Mouse (Mus musculus) megakaryocyte, embryonic 14.5 days (primary cell): ENCODE results near the gene Tnip3. TPM values are rescaled to one million over a fixed set of nuclear protein-coding genes. Genes with fewer than 3 reads are reported as not detected.
A peak's percentile ranks its signal among the peaks of the same experiment; 100 is the strongest.

Experiments
- H3K27me3 ChIP-seq: replicated peaks from 2 replicates; pipeline ENCODE3; 2012; ENCODE audit warnings: inconsistent platforms
- H3K36me3 ChIP-seq: replicated peaks from 2 replicates; pipeline ENCODE3; 2012; ENCODE audit warnings: low read length, inconsistent platforms, mixed read lengths
- H3K4me1 ChIP-seq: 2 replicates; pipeline ENCODE4 v1.6.1; 2012; ENCODE audit warnings: inconsistent platforms
- H3K4me3 ChIP-seq: replicated peaks from 2 replicates; pipeline ENCODE3; 2012; ENCODE audit warnings: moderate library complexity, mild to moderate bottlenecking, inconsistent platforms
- H3K9me3 ChIP-seq: 2 replicates; pipeline ENCODE4 v1.6.1; 2012; ENCODE audit warnings: inconsistent platforms
- FLI1 ChIP-seq: IDR thresholded peaks from 2 replicates; pipeline ENCODE4 v1.6.1; 2012; ENCODE audit warnings: low read length, inconsistent platforms, mixed read lengths
- GATA1 ChIP-seq: IDR thresholded peaks from 3 replicates; pipeline ENCODE4 v1.6.1; 2012; ENCODE audit warnings: mixed read lengths, low read length, inconsistent platforms, borderline replicate concordance
- polyA plus RNA-seq: library from polyadenylated mRNA; stranded (reverse); fragments of >175 nt; gene quantifications from 2 replicates; pipeline ENCODE4 v1.2.3, GENCODE M21; 2012; ENCODE audit warnings: low replicate concordance; ENCODE audit not compliant: insufficient read depth

Gene Tnip3
- 0.20 TPM in 1 of 2 replicates, not detected in the other for polyA plus RNA-seq

GRCm38 (mm10) chr6:65525192-65525591 lies at the start of gene Tnip3:
Tnip3 (plus strand) TSS chr6:65525313.
- Histone ChIP-seq H3K9me3 (no peaks in the 10 kb centered on the region), H3K4me1 (peaks cover 21% of the 10 kb centered on the region; the same call in 1 of the 2 replicates), H3K4me3 (no peak within 1 kb of the TSS), H3K36me3 (no peaks in the 10 kb centered on the region), H3K27me3 (no peaks in the 10 kb centered on the region)
- TF ChIP-seq GATA1 (no peak), FLI1 (no peak)

DNA sequence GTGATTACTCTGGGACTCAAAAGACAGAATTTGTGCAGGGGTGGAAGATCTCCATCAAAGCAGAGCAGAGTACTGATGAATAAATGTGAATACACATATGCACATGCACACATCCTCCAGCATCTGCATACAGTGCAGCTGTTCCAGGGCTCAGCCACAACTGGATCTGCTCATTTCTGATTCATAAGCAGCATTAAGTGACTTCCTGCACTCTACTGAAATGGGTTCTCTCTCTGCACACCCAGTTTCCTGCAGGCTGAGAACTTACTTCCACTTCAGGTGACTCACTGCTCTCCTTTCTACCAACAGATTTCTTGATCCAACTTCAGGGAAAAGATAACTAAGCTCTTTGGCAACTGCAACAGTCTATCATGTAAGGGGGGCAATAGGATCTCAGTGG lies 26.3 kb upstream of the Tnip3 start:
- Histone ChIP-seq H3K27me3 (no peaks in the 10 kb centered on the region), H3K4me3 (no peak overlapping the region), H3K36me3 (no peaks in the 10 kb centered on the region), H3K9me3 (no peaks in the 10 kb centered on the region), H3K4me1 (no peaks in the 10 kb centered on the region)
- TF ChIP-seq FLI1 (no peak), GATA1 (no peak)

DNA sequence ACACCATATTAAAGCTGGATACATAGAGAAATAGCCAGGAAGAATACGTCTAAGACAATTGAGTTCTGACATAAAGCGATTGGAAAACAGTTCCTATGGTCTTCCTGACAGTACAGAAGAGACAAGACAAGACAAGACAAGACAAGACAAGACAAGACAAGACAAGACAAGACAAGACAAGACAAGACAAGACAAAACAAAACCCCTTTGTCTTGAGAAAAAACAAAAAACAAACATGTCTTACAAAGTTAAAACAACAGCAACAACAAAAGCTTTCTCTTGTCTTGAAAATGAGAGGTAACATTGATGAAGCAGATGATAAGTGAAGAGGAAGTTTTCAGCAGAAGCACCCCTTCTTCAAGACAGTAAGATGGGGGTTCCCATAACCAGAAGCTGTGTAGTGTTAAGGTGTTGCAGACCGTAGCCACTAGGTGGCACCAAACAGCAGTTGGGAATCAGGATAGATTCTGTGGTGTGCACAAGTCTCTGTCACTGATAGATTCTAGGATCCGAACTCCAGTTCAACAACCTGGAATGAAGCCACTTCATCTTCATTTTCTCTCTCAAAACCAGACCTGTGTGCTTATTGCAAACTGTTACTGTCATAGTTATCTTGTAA lies 15.0 kb upstream of the Tnip3 start:
- Histone ChIP-seq H3K4me1 (peaks cover 11% of the 10 kb centered on the region), H3K36me3 (no peaks in the 10 kb centered on the region), H3K27me3 (peaks cover 2% of the 10 kb centered on the region), H3K9me3 (no peaks in the 10 kb centered on the region), H3K4me3 (no peak overlapping the region)
- TF ChIP-seq FLI1 (no peak), GATA1 (no peak)

- TF ChIP-seq FLI1 (no peak), GATA1 (no peak)
- Histone ChIP-seq H3K9me3 (no peaks in the 10 kb centered on the region), H3K4me3 (no peak overlapping the region), H3K27me3 (peaks cover 2% of the 10 kb centered on the region), H3K4me1 (peaks cover 11% of the 10 kb centered on the region), H3K36me3 (no peaks in the 10 kb centered on the region)
These were observed 11.3 kb upstream of the Tnip3 start for GRCm38 (mm10) chr6:65513813-65514212.

DNA sequence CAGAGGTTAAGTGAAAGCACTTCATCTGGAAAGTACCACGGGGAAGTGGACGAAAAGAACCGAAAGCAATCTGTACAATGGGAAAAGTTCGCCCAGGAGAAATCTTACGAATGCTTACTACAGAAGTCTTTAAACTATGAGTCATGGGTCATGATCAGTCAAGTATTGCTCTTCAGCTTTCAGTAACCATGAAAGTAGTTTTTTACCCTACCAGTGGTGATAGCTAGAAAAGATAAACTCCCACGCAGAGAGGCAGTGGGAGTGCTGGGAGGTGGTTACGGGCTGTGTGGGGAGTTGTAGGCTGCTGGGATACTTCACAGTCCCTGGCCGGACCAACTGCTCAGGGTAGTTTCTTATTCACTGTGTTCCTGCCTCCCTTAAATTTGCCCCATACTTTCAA lies 8.4 kb upstream of the Tnip3 start:
- TF ChIP-seq GATA1, result no peak
- TF ChIP-seq FLI1, result no peak
- Histone ChIP-seq H3K4me3 (no peak overlapping the region), H3K36me3 (no peaks in the 10 kb centered on the region), H3K9me3 (no peaks in the 10 kb centered on the region), H3K27me3 (peaks cover 2% of the 10 kb centered on the region), H3K4me1 (peaks cover 4% of the 10 kb centered on the region)

DNA sequence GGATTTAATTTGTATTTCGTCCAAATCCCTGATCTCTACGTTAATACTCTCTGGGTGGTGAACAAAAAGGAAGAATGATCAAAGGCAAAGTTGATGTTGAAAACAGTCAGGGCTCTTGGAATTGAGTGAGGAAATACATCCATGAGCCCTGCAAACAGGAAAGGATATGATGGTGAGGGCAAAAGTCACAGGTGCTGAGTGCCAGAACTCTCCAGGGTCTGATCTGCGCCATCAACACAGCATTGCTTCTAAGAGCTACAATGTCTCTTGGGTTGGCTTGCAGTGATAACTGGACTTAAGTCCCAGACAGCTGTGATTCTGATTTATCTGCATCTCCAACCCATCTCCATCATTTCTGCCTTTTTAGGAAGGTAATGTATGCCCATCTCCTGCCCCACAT lies 4.3 kb upstream of the Tnip3 start:
- no peaks in the 10 kb centered on the region for H3K36me3 ChIP-seq
- no peak for TF ChIP-seq FLI1
- TF ChIP-seq GATA1, result no peak

DNA sequence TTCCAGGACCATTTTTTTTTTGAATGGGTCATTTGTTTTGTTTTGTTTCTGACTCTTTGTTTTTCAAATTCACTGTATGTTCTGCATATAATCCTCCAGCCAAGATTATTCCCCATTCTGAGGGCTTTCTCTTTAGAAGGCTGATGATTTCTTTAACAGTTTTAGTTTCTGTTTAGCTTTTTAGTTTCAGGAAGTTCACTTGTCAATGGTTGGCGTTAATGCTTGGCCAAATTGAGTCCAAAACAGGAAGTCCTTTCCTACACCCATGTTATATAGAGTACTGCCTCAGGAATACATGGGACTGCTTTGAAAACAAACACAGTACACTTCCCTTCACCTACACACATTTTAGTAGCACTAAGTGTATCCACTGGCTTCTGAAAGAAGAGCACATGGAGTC lies 2.8 kb downstream of the Tnip3 start:
- Histone ChIP-seq H3K9me3 (no peaks in the 10 kb centered on the region), H3K4me1 (peaks cover 34% of the 10 kb centered on the region), H3K4me3 (peak overlapping the region; percentile 18), H3K27me3 (no peaks in the 10 kb centered on the region), H3K36me3 (no peaks in the 10 kb centered on the region)
- TF ChIP-seq FLI1 (no peak), GATA1 (no peak)

More for the DNA sequence above, 4.3 kb upstream of the Tnip3 start:
- H3K27me3 ChIP-seq, result no peaks in the 10 kb centered on the region
- 0 out of 2 replicates have a peak, but pooled peaks cover 4% of the 10 kb centered on the region for H3K4me1 ChIP-seq
- H3K4me3 ChIP-seq, result no peak overlapping the region
- no peaks in the 10 kb centered on the region for H3K9me3 ChIP-seq

DNA sequence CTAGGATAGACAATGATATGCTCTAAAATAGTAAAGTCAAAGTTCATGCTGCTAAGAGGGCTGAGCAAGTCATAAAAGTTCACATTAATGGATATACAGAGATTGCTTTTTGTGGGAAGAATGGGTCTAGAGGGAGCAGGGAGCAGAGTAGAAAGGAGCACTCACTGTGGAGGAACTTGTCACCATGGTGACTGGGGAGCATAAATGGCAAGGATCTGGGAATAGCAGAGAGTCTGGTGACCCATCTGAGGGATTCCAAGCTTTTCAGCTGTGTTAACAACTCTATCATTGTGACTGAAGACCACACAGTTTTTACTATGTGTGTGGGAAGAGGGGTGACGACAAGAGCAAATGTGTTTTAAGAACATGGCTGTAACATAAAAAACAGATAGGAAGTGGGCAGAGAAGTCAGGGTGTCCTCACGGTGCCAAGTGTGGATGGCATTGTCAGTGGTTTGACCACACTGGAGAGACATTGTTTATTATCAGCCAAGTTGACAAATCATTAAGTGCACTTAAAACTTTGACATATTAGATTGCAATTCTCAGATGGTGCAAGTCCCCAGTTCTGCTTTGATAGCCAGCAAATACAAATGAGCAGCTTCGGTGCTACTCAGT lies 6.2 kb downstream of the Tnip3 start:
- no peaks in the 10 kb centered on the region for H3K36me3 ChIP-seq
- H3K9me3 ChIP-seq, result no peaks in the 10 kb centered on the region
- no peaks in the 10 kb centered on the region for H3K27me3 ChIP-seq

GRCm38 (mm10) chr6:65533687-65534086 lies 8.6 kb downstream of the Tnip3 start:
- peaks cover 19% of the 10 kb centered on the region for H3K4me1 ChIP-seq

More for the DNA sequence above, 6.2 kb downstream of the Tnip3 start:
- TF ChIP-seq FLI1 (no peak), GATA1 (no peak)
- no peak overlapping the region for H3K4me3 ChIP-seq
- H3K4me1 ChIP-seq, result peaks cover 29% of the 10 kb centered on the region

DNA sequence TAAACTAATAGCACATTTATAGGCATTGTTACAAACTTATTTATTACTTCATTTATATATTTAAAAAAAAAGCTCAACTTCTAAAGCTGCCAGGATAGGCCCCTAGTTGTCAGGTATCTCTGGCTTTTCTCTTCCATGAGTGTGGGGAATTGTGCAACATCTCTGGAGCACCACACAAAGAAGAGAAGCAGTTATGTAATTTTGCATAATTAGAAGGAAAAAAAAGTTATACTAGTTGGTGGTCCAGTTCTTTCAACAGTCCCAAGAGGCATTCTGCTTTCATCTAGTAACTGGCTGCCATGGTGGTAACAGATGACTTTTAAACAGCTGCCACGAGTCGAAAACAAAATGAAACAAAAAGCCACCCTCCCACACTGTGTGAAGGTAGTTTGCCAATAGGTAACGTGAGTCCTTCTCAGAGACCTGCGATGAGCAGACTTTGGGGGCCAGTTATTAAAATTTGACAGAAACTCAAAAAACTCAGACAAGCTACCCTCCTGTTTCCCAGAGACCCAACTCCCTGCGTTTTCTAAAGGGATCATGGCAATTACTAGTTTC lies 12.3 kb downstream of the Tnip3 start:
- Histone ChIP-seq H3K27me3 (no peaks in the 10 kb centered on the region), H3K4me3 (no peak overlapping the region), H3K4me1 (peaks cover 18% of the 10 kb centered on the region), H3K36me3 (no peaks in the 10 kb centered on the region), H3K9me3 (no peaks in the 10 kb centered on the region)
- no peak for TF ChIP-seq FLI1
- TF ChIP-seq GATA1, result no peak

More at GRCm38 (mm10) chr6:65533687-65534086, 8.6 kb downstream of the Tnip3 start:
- H3K27me3 ChIP-seq, result no peaks in the 10 kb centered on the region
- no peaks in the 10 kb centered on the region for H3K36me3 ChIP-seq
- H3K9me3 ChIP-seq, result no peaks in the 10 kb centered on the region
- TF ChIP-seq FLI1 (no peak), GATA1 (no peak)
- H3K4me3 ChIP-seq, result no peak overlapping the region
